Mouse (Mus musculus): ENCODE measurements around the gene Gpx4. TPM values are rescaled to one million over a fixed set of nuclear protein-coding genes. Genes with fewer than 3 reads are reported as not detected.

Gene Gpx4
- polyA plus RNA-seq, 1 experiment, result 598 TPM

- Histone ChIP-seq H3K27me3 (ENCODE audit: control insufficient read depth, insufficient read depth, low read length) (no peaks in the 10 kb centered on the region), H3K27ac (ENCODE audit: control insufficient read depth, insufficient read depth, low read length) (no peak overlapping the region), H3K4me3 (ENCODE audit: control insufficient read depth, insufficient read depth, low read length) (no peak overlapping the region), H3K4me1 (replicated peaks; ENCODE audit: control insufficient read depth, insufficient read depth, low read length) (peaks cover 8% of the 10 kb centered on the region), H3K36me3 (ENCODE audit: control insufficient read depth, insufficient read depth, low read length) (peaks cover 44% of the 10 kb centered on the region)
- 85% methylated on average over 9 of the region's 9 CpGs for WGBS
- no peak for DNase-seq
- TF ChIP-seq CTCF (IDR thresholded peaks at IDR 0.05; ENCODE audit: borderline replicate concordance, control insufficient read depth, extremely low read depth, insufficient read depth, low read length, poor library complexity) (no peak), POLR2A (IDR thresholded peaks at IDR 0.05; ENCODE audit: control insufficient read depth, extremely low read depth, insufficient read depth, low read length, poor library complexity) (no peak)
These were observed 38.0 kb downstream of the Gpx4 start for GRCm38 (mm10) chr10:80084817-80085487.

- WGBS, result 50% methylated on average over 3 of the region's 3 CpGs
- no peak overlapping the region for H3K4me3 ChIP-seq (ENCODE audit: control insufficient read depth, insufficient read depth, low read length)
- H3K4me1 ChIP-seq (replicated peaks; ENCODE audit: control insufficient read depth, insufficient read depth, low read length), result peaks cover 8% of the 10 kb centered on the region
- no peak for DNase-seq
- H3K36me3 ChIP-seq (ENCODE audit: control insufficient read depth, insufficient read depth, low read length), result peaks cover 27% of the 10 kb centered on the region
- no peaks in the 10 kb centered on the region for H3K27me3 ChIP-seq (ENCODE audit: control insufficient read depth, insufficient read depth, low read length)
- TF ChIP-seq POLR2A (IDR thresholded peaks at IDR 0.05; ENCODE audit: control insufficient read depth, extremely low read depth, insufficient read depth, low read length, poor library complexity) (no peak), CTCF (IDR thresholded peaks at IDR 0.05; ENCODE audit: borderline replicate concordance, control insufficient read depth, extremely low read depth, insufficient read depth, low read length, poor library complexity) (no peak)
- H3K27ac ChIP-seq (ENCODE audit: control insufficient read depth, insufficient read depth, low read length), result no peak overlapping the region
These were observed 39.9 kb downstream of the Gpx4 start for GRCm38 (mm10) chr10:80086847-80087246.

DNA sequence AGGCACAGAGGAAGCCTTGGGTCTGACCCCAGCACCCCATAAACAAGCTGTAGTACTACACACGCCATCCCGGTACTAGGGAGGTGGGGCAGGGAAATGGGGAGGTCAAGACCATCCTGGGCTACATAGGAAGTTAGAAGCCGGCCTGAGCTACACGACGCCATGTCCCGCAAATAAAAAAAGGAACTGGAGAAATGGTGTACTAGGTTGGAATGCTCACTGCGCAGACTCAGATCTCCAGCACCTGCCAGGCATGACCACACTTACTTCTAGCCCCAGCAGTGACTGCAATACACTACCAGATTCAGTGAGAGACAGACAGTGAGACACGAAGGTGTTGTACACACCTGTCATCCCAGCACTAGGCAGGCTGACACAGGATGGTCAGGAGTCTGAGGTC, 40.5 kb downstream of the Gpx4 start:
- peaks cover 8% of the 10 kb centered on the region for H3K4me1 ChIP-seq (replicated peaks; ENCODE audit: control insufficient read depth, insufficient read depth, low read length)
- peaks cover 22% of the 10 kb centered on the region for H3K36me3 ChIP-seq (ENCODE audit: control insufficient read depth, insufficient read depth, low read length)
- H3K27ac ChIP-seq (ENCODE audit: control insufficient read depth, insufficient read depth, low read length), result no peak overlapping the region
- no peak overlapping the region for H3K4me3 ChIP-seq (ENCODE audit: control insufficient read depth, insufficient read depth, low read length)
- H3K27me3 ChIP-seq (ENCODE audit: control insufficient read depth, insufficient read depth, low read length), result no peaks in the 10 kb centered on the region
- TF ChIP-seq CTCF (IDR thresholded peaks at IDR 0.05; ENCODE audit: borderline replicate concordance, control insufficient read depth, extremely low read depth, insufficient read depth, low read length, poor library complexity) (no peak), POLR2A (IDR thresholded peaks at IDR 0.05; ENCODE audit: control insufficient read depth, extremely low read depth, insufficient read depth, low read length, poor library complexity) (no peak)
- no peak for DNase-seq
- WGBS, result 64% methylated on average over 8 of the region's 8 CpGs

GRCm38 (mm10) chr10:80089146-80089545, 42.2 kb downstream of the Gpx4 start:
- Histone ChIP-seq H3K4me1 (replicated peaks; ENCODE audit: control insufficient read depth, insufficient read depth, low read length) (peaks cover 8% of the 10 kb centered on the region), H3K4me3 (ENCODE audit: control insufficient read depth, insufficient read depth, low read length) (no peak overlapping the region), H3K27ac (ENCODE audit: control insufficient read depth, insufficient read depth, low read length) (no peak overlapping the region), H3K36me3 (ENCODE audit: control insufficient read depth, insufficient read depth, low read length) (peaks cover 12% of the 10 kb centered on the region), H3K27me3 (ENCODE audit: control insufficient read depth, insufficient read depth, low read length) (no peaks in the 10 kb centered on the region)
- 94% methylated on average over 4 of the region's 4 CpGs for WGBS
- DNase-seq, result no peak
- TF ChIP-seq CTCF (IDR thresholded peaks at IDR 0.05; ENCODE audit: borderline replicate concordance, control insufficient read depth, extremely low read depth, insufficient read depth, low read length, poor library complexity) (no peak), POLR2A (IDR thresholded peaks at IDR 0.05; ENCODE audit: control insufficient read depth, extremely low read depth, insufficient read depth, low read length, poor library complexity) (no peak)

- Histone ChIP-seq H3K36me3 (ENCODE audit: control insufficient read depth, insufficient read depth, low read length) (no peaks in the 10 kb centered on the region), H3K4me1 (replicated peaks; ENCODE audit: control insufficient read depth, insufficient read depth, low read length) (peaks cover 3% of the 10 kb centered on the region), H3K27me3 (ENCODE audit: control insufficient read depth, insufficient read depth, low read length) (no peaks in the 10 kb centered on the region), H3K27ac (ENCODE audit: control insufficient read depth, insufficient read depth, low read length) (no peak overlapping the region), H3K4me3 (ENCODE audit: control insufficient read depth, insufficient read depth, low read length) (no peak overlapping the region)
- TF ChIP-seq CTCF (IDR thresholded peaks at IDR 0.05; ENCODE audit: borderline replicate concordance, control insufficient read depth, extremely low read depth, insufficient read depth, low read length, poor library complexity), result no peak
- no peak for TF ChIP-seq POLR2A (IDR thresholded peaks at IDR 0.05; ENCODE audit: control insufficient read depth, extremely low read depth, insufficient read depth, low read length, poor library complexity)
- 96% methylated on average over 6 of the region's 6 CpGs for WGBS
- no peak for DNase-seq
These were observed 44.6 kb downstream of the Gpx4 start for GRCm38 (mm10) chr10:80091527-80091926.

DNA sequence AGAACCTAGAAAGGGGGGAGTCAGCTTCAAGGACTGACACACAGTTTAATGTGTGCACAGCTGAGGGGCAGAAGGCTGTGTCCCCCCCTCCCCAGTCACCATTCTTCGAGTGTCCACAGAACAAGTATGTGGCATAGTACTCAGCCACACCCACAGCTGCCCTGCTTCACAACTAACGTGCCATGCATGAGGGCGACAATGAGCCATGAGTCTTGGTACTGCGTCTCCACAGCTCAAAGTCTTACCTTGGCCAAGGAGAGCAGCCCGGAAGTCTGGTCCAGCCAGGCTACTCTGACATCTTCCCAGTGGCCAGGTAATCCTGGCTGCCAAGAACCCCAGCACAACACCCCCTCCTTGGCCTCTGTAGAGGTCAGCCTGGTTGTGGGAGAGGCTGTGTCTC, 45.7 kb downstream of the Gpx4 start:
- Histone ChIP-seq H3K27me3 (ENCODE audit: control insufficient read depth, insufficient read depth, low read length) (no peaks in the 10 kb centered on the region), H3K4me1 (replicated peaks; ENCODE audit: control insufficient read depth, insufficient read depth, low read length) (0 out of 2 replicates have a peak, but pooled peaks cover 6% of the 10 kb centered on the region), H3K36me3 (ENCODE audit: control insufficient read depth, insufficient read depth, low read length) (no peaks in the 10 kb centered on the region), H3K27ac (ENCODE audit: control insufficient read depth, insufficient read depth, low read length) (no peak overlapping the region), H3K4me3 (ENCODE audit: control insufficient read depth, insufficient read depth, low read length) (no peak overlapping the region)
- TF ChIP-seq POLR2A (IDR thresholded peaks at IDR 0.05; ENCODE audit: control insufficient read depth, extremely low read depth, insufficient read depth, low read length, poor library complexity), result no peak
- DNase-seq, result no peak
- 86% methylated on average over 5 of the region's 5 CpGs for WGBS

GRCm38 (mm10) chr10:80094085-80094484, 47.1 kb downstream of the Gpx4 start:
- Histone ChIP-seq H3K4me3 (ENCODE audit: control insufficient read depth, insufficient read depth, low read length) (no peak overlapping the region), H3K36me3 (ENCODE audit: control insufficient read depth, insufficient read depth, low read length) (no peaks in the 10 kb centered on the region), H3K27me3 (ENCODE audit: control insufficient read depth, insufficient read depth, low read length) (no peaks in the 10 kb centered on the region), H3K27ac (ENCODE audit: control insufficient read depth, insufficient read depth, low read length) (no peak overlapping the region), H3K4me1 (replicated peaks; ENCODE audit: control insufficient read depth, insufficient read depth, low read length) (peaks cover 11% of the 10 kb centered on the region; the same call in 1 of the 2 replicates)
- DNase-seq, result no peak
- TF ChIP-seq CTCF (IDR thresholded peaks at IDR 0.05; ENCODE audit: borderline replicate concordance, control insufficient read depth, extremely low read depth, insufficient read depth, low read length, poor library complexity) (no peak), POLR2A (IDR thresholded peaks at IDR 0.05; ENCODE audit: control insufficient read depth, extremely low read depth, insufficient read depth, low read length, poor library complexity) (no peak)
- 94% methylated on average over 6 of the region's 6 CpGs for WGBS
